Mouse (Mus musculus): ENCODE data around the gene Hs3st4.

DNA sequence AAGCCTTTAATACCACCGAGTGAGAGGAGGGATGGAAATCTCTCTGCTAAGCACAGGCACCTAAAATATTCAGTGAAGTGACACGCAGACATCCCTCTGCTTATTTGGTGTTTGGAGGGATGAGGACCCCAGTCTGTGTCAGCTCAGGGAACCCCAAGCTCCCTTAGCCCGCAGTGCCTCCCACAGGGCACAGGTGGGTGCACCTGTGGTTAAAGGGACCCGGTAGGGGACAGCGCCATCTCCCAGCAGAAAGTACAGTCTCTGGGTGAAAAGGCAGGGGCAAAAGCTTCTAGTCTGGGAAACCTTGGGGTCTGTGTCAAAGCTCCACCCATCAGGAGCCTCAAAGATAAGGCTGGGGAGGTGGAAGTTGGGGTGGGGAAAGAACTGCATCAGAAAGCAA lies 659 bp upstream of the Hs3st4 start:
- TF ChIP-seq CTCF (IDR thresholded peaks at IDR 0.05; ENCODE audit: control insufficient read depth, insufficient read depth, low read length) (no peak), POLR2A (IDR thresholded peaks at IDR 0.05; ENCODE audit: borderline replicate concordance, control insufficient read depth, low read depth, low read length) (no peak)
